Mouse (Mus musculus) E14TG2a.4 (cell line): ENCODE measurements around the gene Sbk1.

Experiments
- CTCF ChIP-seq: conservative IDR thresholded peaks from 2 replicates; pipeline ENCODE4 v1.5.1; 2014; ENCODE audit warnings: low read length
- NANOG ChIP-seq: IDR thresholded peaks from 2 replicates; pipeline ENCODE4 v1.6.1; 2014; ENCODE audit warnings: borderline replicate concordance, low read length, mixed read lengths

DNA sequence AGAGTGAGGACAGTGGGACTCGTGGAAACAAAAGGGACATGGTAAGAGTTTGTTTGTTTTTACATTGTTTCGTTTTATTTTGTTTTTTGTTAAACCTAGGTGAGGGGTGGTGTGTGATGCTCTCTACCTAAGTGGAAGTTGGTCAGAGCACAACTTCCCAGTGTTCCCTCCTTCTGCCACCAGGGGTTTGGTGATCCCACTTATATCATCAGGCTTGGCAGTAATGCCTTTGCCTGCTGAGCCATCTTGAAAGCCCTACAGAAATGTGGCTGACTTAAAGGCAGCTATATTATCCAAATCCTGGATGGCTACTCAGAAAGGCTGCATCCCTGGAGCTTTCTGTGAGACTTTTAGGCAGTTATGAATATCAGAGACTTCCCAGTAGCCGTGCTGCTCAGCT, 60.3 kb downstream of the Sbk1 start:
- TF ChIP-seq CTCF = no peak; the same call in 1 of the 2 replicates
- TF ChIP-seq NANOG = no peak
